Mouse (Mus musculus) olfactory bulb, adult 2 months (tissue): ENCODE results near the gene Zfp711.

Experiments
- CTCF ChIP-seq: fragments of 200-500 bp; IDR thresholded peaks from 2 replicates; pipeline ENCODE4 v1.5.1; 2012; ENCODE audit warnings: low read depth, mild to moderate bottlenecking, low read length, moderate library complexity; ENCODE audit not compliant: insufficient read depth
- POLR2A ChIP-seq: fragments of 200-500 bp; IDR thresholded peaks from 2 replicates; pipeline ENCODE4 v1.6.1; 2012; ENCODE audit warnings: mild to moderate bottlenecking, low read depth, low read length, moderate library complexity; ENCODE audit not compliant: insufficient read depth

- no peak for TF ChIP-seq POLR2A
- TF ChIP-seq CTCF: no peak
These were observed 80.3 kb downstream of the Zfp711 start for GRCm38 (mm10) chrX:112680605-112681004.
